Mouse (Mus musculus): ENCODE data around the gene Zkscan16. TPM values are rescaled to one million over a fixed set of nuclear protein-coding genes. Genes with fewer than 3 reads are reported as not detected.

The Zkscan16 gene
- polyA plus RNA-seq, 1 experiment from 2014 or later, result 0.34 TPM

GRCm38 (mm10) chr4:58989303-58989898 is 46.0 kb downstream of the Zkscan16 start:
- 84% methylated on average over 7 of the region's 7 CpGs for WGBS
- Histone ChIP-seq H3K9me3 (replicated peaks) (no peaks in the 10 kb centered on the region), H3K36me3 (ENCODE audit: poor library complexity, severe bottlenecking) (no peaks in the 10 kb centered on the region), H3K9ac (no peak overlapping the region), H3K27me3 (no peaks in the 10 kb centered on the region), H3K4me2 (no peak overlapping the region), H3K4me1 (no peaks in the 10 kb centered on the region), H3K27ac (no peak overlapping the region), H3K4me3 (no peak overlapping the region)
- ATAC-seq, result no peak

DNA sequence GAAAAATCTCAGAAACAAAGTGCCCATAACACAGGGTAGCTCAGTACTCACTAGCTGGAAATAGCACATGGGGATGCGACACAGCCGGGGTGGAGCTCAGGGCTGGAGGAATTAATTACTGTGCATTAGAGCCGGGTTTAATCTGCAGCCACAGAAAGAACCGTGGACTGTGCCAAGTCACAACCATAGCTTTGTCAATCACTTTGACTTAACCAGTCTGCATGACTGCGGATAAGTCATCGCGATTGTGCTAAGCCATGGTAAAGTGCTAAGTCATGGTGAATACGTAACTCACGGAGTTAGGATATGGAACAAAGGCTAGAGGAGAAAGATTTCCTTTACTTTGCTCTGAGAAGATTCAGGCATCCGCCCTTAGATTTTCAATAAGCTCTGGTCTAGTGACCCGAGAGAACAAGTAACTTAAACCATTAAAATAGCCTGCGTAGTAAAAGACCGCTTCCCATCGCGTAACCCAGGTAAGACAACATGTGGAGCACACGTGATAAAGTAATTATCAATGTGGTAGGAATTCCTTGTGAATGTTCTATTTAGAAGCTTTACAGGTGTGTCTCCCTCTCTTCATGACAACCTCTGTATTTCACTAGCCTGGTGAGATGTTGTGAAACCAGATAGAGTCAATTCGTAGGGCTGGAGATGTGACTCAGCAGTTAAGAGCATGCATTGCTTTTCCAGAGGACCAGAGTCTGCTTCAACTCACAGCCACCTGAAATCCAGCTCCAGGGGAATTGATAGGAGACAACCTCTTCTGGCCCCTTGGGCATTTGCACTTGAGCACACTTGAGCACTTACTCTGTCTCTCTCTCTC is 47.4 kb downstream of the Zkscan16 start:
- H3K9ac ChIP-seq, result no peak overlapping the region
- H3K4me1 ChIP-seq, result no peaks in the 10 kb centered on the region
- H3K27ac ChIP-seq, result no peak overlapping the region
- no peak overlapping the region for H3K4me3 ChIP-seq
- peak; percentile 40; the same call in 1 of the 2 replicates for ATAC-seq
- H3K27me3 ChIP-seq, result no peaks in the 10 kb centered on the region
- WGBS, result 69% methylated on average over 17 of the region's 17 CpGs
- H3K36me3 ChIP-seq (ENCODE audit: poor library complexity, severe bottlenecking), result no peaks in the 10 kb centered on the region
- no peaks in the 10 kb centered on the region for H3K9me3 ChIP-seq (replicated peaks)
- no peak overlapping the region for H3K4me2 ChIP-seq

- H3K27ac ChIP-seq, result no peak overlapping the region
- WGBS, result 82% methylated on average over 5 of the region's 5 CpGs
- H3K9me3 ChIP-seq (replicated peaks), result no peaks in the 10 kb centered on the region
- no peaks in the 10 kb centered on the region for H3K27me3 ChIP-seq
- H3K4me3 ChIP-seq, result no peak overlapping the region
- H3K36me3 ChIP-seq (ENCODE audit: poor library complexity, severe bottlenecking), result no peaks in the 10 kb centered on the region
- H3K4me2 ChIP-seq, result no peak overlapping the region
- no peak for ATAC-seq
- H3K4me1 ChIP-seq, result no peaks in the 10 kb centered on the region
- H3K9ac ChIP-seq, result no peak overlapping the region
These were observed 48.8 kb downstream of the Zkscan16 start for GRCm38 (mm10) chr4:58992195-58992594.

GRCm38 (mm10) chr4:58994762-58995161 is 51.3 kb downstream of the Zkscan16 start, which contains the start of gene Dnajc25:
TSS of gene Dnajc25 (plus strand) at chr4:58995062.
- H3K9ac ChIP-seq, result no peak within 1 kb of the TSS
- no peaks in the 10 kb centered on the region for H3K27me3 ChIP-seq
- H3K4me3 ChIP-seq, result no peak within 1 kb of the TSS
- no peaks in the 10 kb centered on the region for H3K4me1 ChIP-seq
- H3K27ac ChIP-seq, result no peak within 1 kb of the TSS
- 93% methylated on average over 4 of the region's 4 CpGs for whole genome bisulfite sequencing
- no peak for ATAC-seq
- no peaks in the 10 kb centered on the region for H3K36me3 ChIP-seq (ENCODE audit: poor library complexity, severe bottlenecking)
- H3K4me2 ChIP-seq, result no peak within 1 kb of the TSS
- H3K9me3 ChIP-seq (replicated peaks), result no peaks in the 10 kb centered on the region

- no peak overlapping the region for H3K4me2 ChIP-seq
- H3K4me3 ChIP-seq, result no peak overlapping the region
- H3K27ac ChIP-seq, result no peak overlapping the region
- H3K4me1 ChIP-seq, result no peaks in the 10 kb centered on the region
- no peaks in the 10 kb centered on the region for H3K36me3 ChIP-seq (ENCODE audit: poor library complexity, severe bottlenecking)
- H3K9me3 ChIP-seq (replicated peaks), result no peaks in the 10 kb centered on the region
- ATAC-seq, result no peak
- 73% methylated on average over 8 of the region's 8 CpGs for WGBS
- no peak overlapping the region for H3K9ac ChIP-seq
- no peaks in the 10 kb centered on the region for H3K27me3 ChIP-seq
These were observed 51.8 kb downstream of the Zkscan16 start for GRCm38 (mm10) chr4:58995251-58995693.

DNA sequence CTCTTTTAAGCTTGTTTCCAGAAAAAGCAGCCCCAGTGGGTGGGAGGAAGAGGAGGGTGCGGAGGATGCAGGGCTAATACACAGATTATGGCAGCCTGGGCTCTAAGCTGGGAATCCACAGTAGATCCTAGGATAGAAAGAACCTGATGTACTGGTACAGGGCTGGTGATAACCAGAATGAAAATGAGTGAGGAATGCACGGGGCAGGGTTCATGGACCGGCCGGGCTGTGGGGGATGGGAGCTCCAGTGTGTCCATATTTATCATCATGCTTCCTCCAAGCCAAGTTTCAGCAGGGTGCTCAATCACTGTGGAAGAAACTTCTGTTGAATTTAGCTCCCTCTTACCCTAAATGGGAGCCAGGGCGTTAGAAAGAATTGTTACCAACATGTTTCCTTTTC is 53.7 kb downstream of the Zkscan16 start:
- Histone ChIP-seq H3K9me3 (replicated peaks) (no peaks in the 10 kb centered on the region), H3K4me3 (no peak overlapping the region), H3K27me3 (no peaks in the 10 kb centered on the region), H3K4me1 (no peaks in the 10 kb centered on the region), H3K9ac (no peak overlapping the region), H3K36me3 (ENCODE audit: poor library complexity, severe bottlenecking) (no peaks in the 10 kb centered on the region), H3K27ac (no peak overlapping the region), H3K4me2 (no peak overlapping the region)
- WGBS, result 87% methylated on average over 5 of the region's 5 CpGs
- no peak for ATAC-seq

DNA sequence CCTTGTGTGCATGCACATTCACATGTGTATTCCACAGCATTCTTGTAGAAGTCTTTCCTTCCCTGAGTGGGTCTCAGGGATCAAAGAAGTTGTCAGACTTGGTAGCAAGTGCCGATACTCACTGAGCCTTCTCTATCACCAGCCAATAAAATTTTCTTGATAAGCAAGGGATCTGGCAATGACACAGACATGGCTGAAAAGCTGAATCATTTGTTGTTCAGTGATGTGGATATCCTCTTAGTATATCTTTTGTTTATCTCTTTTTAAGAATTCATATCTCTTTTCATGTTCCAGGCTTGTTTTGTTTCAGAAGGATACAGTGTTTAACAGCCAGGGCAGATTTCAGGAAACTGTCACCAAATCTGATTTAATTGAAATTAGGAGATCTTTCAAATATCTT is 55.3 kb downstream of the Zkscan16 start:
- no peak for ATAC-seq
- no peak overlapping the region for H3K27ac ChIP-seq
- peaks cover 7% of the 10 kb centered on the region for H3K4me1 ChIP-seq
- H3K27me3 ChIP-seq, result no peaks in the 10 kb centered on the region
- H3K9me3 ChIP-seq (replicated peaks), result no peaks in the 10 kb centered on the region
- no peak overlapping the region for H3K9ac ChIP-seq
- H3K4me2 ChIP-seq, result no peak overlapping the region
- no peaks in the 10 kb centered on the region for H3K36me3 ChIP-seq (ENCODE audit: poor library complexity, severe bottlenecking)
- no peak overlapping the region for H3K4me3 ChIP-seq
- 90% methylated on average over 1 of the region's 1 CpGs for WGBS

GRCm38 (mm10) chr4:58999686-59000085 is 56.3 kb downstream of the Zkscan16 start:
- no peak for ATAC-seq
- Histone ChIP-seq H3K9ac (no peak overlapping the region), H3K9me3 (replicated peaks) (no peaks in the 10 kb centered on the region), H3K27me3 (no peaks in the 10 kb centered on the region), H3K4me2 (no peak overlapping the region), H3K27ac (no peak overlapping the region), H3K4me3 (no peak overlapping the region), H3K36me3 (ENCODE audit: poor library complexity, severe bottlenecking) (no peaks in the 10 kb centered on the region), H3K4me1 (peaks cover 17% of the 10 kb centered on the region)
- WGBS, result 13% methylated on average over 2 of the region's 2 CpGs

DNA sequence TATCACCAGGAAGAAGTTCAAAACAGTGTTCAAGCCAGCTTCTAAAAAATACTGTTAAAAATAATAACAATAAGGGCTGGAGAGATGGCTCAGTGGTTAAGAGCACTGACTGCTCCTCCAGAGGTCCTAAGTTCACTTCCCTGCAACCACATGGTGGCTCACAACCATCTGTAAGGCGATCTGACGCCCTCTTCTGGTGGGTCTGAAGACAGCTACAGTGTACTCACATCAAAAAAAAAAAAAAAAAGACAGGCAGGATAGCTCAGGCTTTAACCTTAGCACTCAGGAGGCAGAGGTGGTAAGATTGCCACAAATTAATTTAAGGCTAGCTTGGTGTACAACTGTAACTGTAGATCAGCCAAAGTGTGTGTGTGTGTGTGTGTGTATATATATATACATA is 57.2 kb downstream of the Zkscan16 start:
- no peak overlapping the region for H3K4me2 ChIP-seq
- 7% methylated on average over 2 of the region's 2 CpGs for WGBS
- no peak overlapping the region for H3K9ac ChIP-seq
- ATAC-seq, result no peak
- no peak overlapping the region for H3K4me3 ChIP-seq
- H3K27me3 ChIP-seq, result no peaks in the 10 kb centered on the region
- H3K9me3 ChIP-seq (replicated peaks), result no peaks in the 10 kb centered on the region
- H3K36me3 ChIP-seq (ENCODE audit: poor library complexity, severe bottlenecking), result no peaks in the 10 kb centered on the region
- peaks cover 24% of the 10 kb centered on the region for H3K4me1 ChIP-seq
- H3K27ac ChIP-seq, result no peak overlapping the region

DNA sequence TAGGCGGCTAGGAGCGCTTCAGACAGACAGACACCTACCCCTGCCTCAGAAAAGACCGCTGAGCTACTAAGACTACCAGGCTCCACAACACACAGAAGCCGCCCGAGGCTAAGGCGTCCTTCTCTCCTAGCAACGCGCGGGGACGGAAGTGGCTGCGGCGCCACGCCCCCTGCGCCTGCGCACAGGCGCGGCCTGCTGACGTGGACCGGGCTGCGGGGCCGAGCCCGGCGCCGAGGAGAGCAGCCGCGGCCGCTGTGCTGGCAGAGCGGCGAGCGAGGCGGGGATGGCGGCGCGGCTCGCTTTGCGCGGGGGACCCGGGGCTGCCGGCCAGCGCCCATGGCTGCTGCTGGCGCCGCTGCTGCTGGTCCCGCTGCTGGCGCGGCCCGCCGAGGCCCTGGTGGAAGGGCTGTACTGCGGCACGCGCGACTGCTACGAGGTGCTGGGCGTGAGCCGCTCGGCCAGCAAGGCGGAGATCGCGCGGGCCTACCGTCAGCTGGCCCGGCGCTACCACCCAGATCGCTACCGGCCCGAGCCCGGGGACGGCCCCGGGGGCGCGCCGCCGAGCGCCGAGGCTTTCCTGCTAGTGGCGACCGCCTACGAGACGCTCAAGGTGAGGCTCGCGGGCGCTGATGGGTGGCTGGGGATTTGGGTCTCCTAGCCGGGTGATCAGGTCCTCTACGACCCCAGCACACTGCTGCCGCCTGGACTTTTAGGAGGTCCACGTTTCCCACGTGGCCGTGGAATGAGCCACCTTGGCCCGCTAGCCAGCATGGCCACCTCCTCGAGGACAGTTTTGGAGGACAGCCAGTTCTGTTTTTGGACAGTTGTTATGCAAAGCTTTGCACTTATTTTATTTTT is 59.7 kb downstream of the Zkscan16 start, which contains the start of gene Gm20503:
Gm20503 (plus strand) TSS at position 263 of the 858 bp plus-strand sequence.
- Histone ChIP-seq H3K9me3 (replicated peaks) (no peaks in the 10 kb centered on the region), H3K27ac (peak within 1 kb of the TSS; percentile 91), H3K4me2 (peak within 1 kb of the TSS; percentile 87), H3K9ac (peak within 1 kb of the TSS; percentile 96), H3K27me3 (no peaks in the 10 kb centered on the region), H3K4me3 (peak within 1 kb of the TSS; percentile 88), H3K4me1 (peaks cover 24% of the 10 kb centered on the region), H3K36me3 (ENCODE audit: poor library complexity, severe bottlenecking) (no peaks in the 10 kb centered on the region)
- 0% methylated on average over 81 of the region's 89 CpGs for WGBS
- peak; percentile 100 for ATAC-seq

- WGBS, result 34% methylated on average over 7 of the region's 7 CpGs
- Histone ChIP-seq H3K4me1 (peaks cover 24% of the 10 kb centered on the region), H3K4me2 (peak overlapping the region; percentile 87), H3K27ac (no peak overlapping the region), H3K4me3 (peak overlapping the region; percentile 88), H3K9me3 (replicated peaks) (no peaks in the 10 kb centered on the region), H3K9ac (peak overlapping the region; percentile 96), H3K27me3 (no peaks in the 10 kb centered on the region), H3K36me3 (ENCODE audit: poor library complexity, severe bottlenecking) (no peaks in the 10 kb centered on the region)
- no peak for ATAC-seq
These were observed 60.4 kb downstream of the Zkscan16 start for GRCm38 (mm10) chr4:59003806-59004200.

- Histone ChIP-seq H3K27ac (no peak overlapping the region), H3K4me2 (no peak overlapping the region), H3K9ac (no peak overlapping the region), H3K4me1 (peaks cover 24% of the 10 kb centered on the region), H3K4me3 (no peak overlapping the region), H3K27me3 (no peaks in the 10 kb centered on the region), H3K9me3 (replicated peaks) (no peaks in the 10 kb centered on the region), H3K36me3 (ENCODE audit: poor library complexity, severe bottlenecking) (no peaks in the 10 kb centered on the region)
- 77% methylated on average over 8 of the region's 8 CpGs for WGBS
- ATAC-seq, result no peak
These were observed 62.8 kb downstream of the Zkscan16 start for GRCm38 (mm10) chr4:59006211-59006610.

Measured in forebrain, embryonic 13.5 days (tissue).